Mouse (Mus musculus) layer of hippocampus, adult 11-12 months (tissue): Measurements from ENCODE around the gene Cyp3a41a.
"Not testable (repeated sequence)": the region's sequence is repeated elsewhere in the genome, so short reads cannot be mapped to it uniquely, and the experiment has no call there.

ENCODE experiments used
- DNase-seq: peaks from one replicate; pipeline ENCODE4 v3.0.0; 2022; ENCODE audit warnings: low spot score

The Cyp3a41a gene

DNA sequence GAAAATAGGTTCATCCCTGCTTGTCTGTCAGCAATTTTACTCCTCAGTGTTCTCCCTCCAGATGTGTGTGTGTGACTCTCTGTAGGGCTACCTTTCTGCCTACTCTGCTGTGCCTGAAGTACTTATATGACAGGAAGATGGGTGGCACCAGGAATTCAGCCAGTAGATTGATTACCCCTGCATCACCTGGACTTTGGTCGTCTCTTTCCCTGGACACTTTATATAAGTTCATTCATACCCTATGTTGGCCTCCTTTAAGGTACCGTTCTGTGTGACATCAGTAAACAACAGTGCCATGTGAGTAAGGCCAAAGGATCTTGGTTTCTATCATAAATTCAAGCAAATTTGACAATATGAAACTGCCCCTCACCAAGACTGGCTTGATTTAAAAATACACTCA lies at the start of gene Cyp3a41a:
TSS of gene Cyp3a41a (minus strand) at position 101 of the 400 bp plus-strand sequence.
- not testable (repeated sequence) for DNase-seq

GRCm38 (mm10) chr5:145737512-145737911 lies 17.6 kb upstream of the Cyp3a41a start:
- DNase-seq: not testable (repeated sequence)

DNA sequence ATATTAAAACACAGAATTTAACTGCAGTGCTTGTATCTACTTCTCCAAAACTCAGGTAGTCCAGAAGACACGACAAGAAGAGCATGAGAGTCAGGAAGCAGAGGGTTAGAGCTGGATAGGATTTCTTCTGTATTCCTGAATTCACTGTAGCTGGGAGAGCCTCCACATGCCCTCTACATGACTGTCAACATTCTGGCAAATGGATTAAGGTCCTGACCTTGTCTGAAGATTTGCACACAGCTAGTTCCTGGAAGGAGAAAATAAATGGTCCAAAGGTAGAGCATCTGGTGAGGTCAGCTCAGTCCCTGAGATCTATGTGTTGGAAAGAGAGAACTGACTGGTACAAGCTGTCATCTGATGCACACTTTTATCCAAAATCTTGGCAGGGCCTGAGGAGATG lies 5.6 kb downstream of the Cyp3a41a start:
- not testable (repeated sequence) for DNase-seq

GRCm38 (mm10) chr5:145707372-145707771 lies 12.6 kb downstream of the Cyp3a41a start:
- DNase-seq: not testable (repeated sequence)

DNA sequence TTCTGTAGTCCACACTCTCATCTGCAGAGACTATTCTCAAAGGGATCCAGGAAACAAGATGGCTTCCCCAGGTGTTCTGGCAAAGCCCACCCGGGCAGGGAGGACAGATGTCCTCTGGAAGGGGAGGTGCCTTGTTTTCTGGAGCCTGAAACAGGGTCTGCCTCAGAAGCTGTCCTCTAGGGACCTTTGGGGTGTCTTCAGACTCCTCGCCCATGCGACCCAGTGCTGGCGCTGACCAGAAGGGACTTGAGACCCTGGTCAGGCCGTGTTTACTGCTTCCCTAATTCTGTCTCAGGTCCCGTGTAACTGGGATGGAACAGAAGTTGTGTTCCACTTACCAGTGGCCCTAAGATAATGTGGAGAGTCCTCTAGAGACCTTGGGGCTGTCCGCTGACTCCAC lies 57.9 kb downstream of the Cyp3a41a start:
- no peak for DNase-seq

GRCm38 (mm10) chr5:145647779-145648178 lies 72.2 kb downstream of the Cyp3a41a start:
- DNase-seq: no peak
